Mouse (Mus musculus) activated CD4-positive, CD25-positive, alpha-beta regulatory T cell, adult 4 months (primary cell): Measurements from ENCODE around the gene Wdr18. TPM values are rescaled to one million over a fixed set of nuclear protein-coding genes. Genes with fewer than 3 reads are reported as not detected.
"Not testable (repeated sequence)": the region's sequence is repeated elsewhere in the genome, so short reads cannot be mapped to it uniquely, and the experiment has no call there.

ENCODE experiments used
- ATAC-seq: one replicate; pipeline ENCODE4 v1.8.0; 2017
- polyA plus RNA-seq, 2 experiments: library from polyadenylated mRNA; unstranded; fragments of 100-300 nt; shearing (Covaris generic); gene quantifications; one replicate each; pipeline ENCODE4 v1.2.1; 2017

The Wdr18 gene
- polyA plus RNA-seq, 2 experiments from 2014 or later: 63.9 to 70.0 TPM

GRCm38 (mm10) chr10:79947502-79947901 is 12.4 kb upstream of the Wdr18 start:
- no peak for ATAC-seq

- ATAC-seq: no peak
Measured at GRCm38 (mm10) chr10:79949873-79950272, 10.1 kb upstream of the Wdr18 start.

- no peak for ATAC-seq
Measured at GRCm38 (mm10) chr10:79950661-79951060, 9.3 kb upstream of the Wdr18 start.

GRCm38 (mm10) chr10:79953946-79954345 is 6.0 kb upstream of the Wdr18 start:
- ATAC-seq: no peak

- no peak for ATAC-seq
Measured at GRCm38 (mm10) chr10:79955691-79956090, 4.3 kb upstream of the Wdr18 start.

- ATAC-seq: no peak
Measured at GRCm38 (mm10) chr10:79956643-79957154, 3.3 kb upstream of the Wdr18 start.

GRCm38 (mm10) chr10:79958140-79958816 is 1.7 kb upstream of the Wdr18 start:
- no peak for ATAC-seq

GRCm38 (mm10) chr10:79959412-79959811 is 540 bp upstream of the Wdr18 start:
- ATAC-seq: not testable (repeated sequence)

- ATAC-seq: no peak
Measured at GRCm38 (mm10) chr10:79960671-79961294, 831 bp downstream of the Wdr18 start.

GRCm38 (mm10) chr10:79964727-79965126 is 4.8 kb downstream of the Wdr18 start:
- no peak for ATAC-seq

GRCm38 (mm10) chr10:79965325-79965724 is 5.4 kb downstream of the Wdr18 start:
- no peak for ATAC-seq

- no peak for ATAC-seq
Measured at GRCm38 (mm10) chr10:79966886-79967400, 7.0 kb downstream of the Wdr18 start.

- no peak for ATAC-seq
Measured at GRCm38 (mm10) chr10:79968181-79968580, 8.2 kb downstream of the Wdr18 start.

GRCm38 (mm10) chr10:79969124-79969568 is 9.2 kb downstream of the Wdr18 start:
- ATAC-seq: no peak

- ATAC-seq: no peak
Measured at GRCm38 (mm10) chr10:79970415-79971182, 10.6 kb downstream of the Wdr18 start, which contains the start of gene Grin3b. Grin3b (plus strand) TSS chr10:79970715.

- no peak for ATAC-seq
Measured at GRCm38 (mm10) chr10:79971183-79971497, 11.2 kb downstream of the Wdr18 start.

GRCm38 (mm10) chr10:79972831-79973230 is 12.9 kb downstream of the Wdr18 start:
- no peak for ATAC-seq

GRCm38 (mm10) chr10:79974087-79974486 is 14.1 kb downstream of the Wdr18 start:
- no peak for ATAC-seq

- ATAC-seq: no peak
Measured at GRCm38 (mm10) chr10:79974668-79975067, 14.7 kb downstream of the Wdr18 start.

GRCm38 (mm10) chr10:79976071-79976721 is 16.2 kb downstream of the Wdr18 start:
- ATAC-seq: no peak

- ATAC-seq: no peak
Measured at GRCm38 (mm10) chr10:79976722-79977107, 16.8 kb downstream of the Wdr18 start.

- ATAC-seq: no peak
Measured at GRCm38 (mm10) chr10:79977324-79977723, 17.4 kb downstream of the Wdr18 start.

GRCm38 (mm10) chr10:79978061-79978460 is 18.1 kb downstream of the Wdr18 start:
- ATAC-seq: no peak
